Mouse (Mus musculus) embryonic fibroblast, embryonic 13.5 days (primary cell): ENCODE data around the gene Tlx3.

Experiments used
- CTCF ChIP-seq: IDR thresholded peaks from 2 replicates; pipeline ENCODE4 v1.5.1; 2011; ENCODE audit warnings: mild to moderate bottlenecking, control low read depth, low read length, moderate library complexity, borderline replicate concordance; ENCODE audit not compliant: insufficient read depth
- POLR2A ChIP-seq: IDR thresholded peaks from 2 replicates; pipeline ENCODE4 v1.6.1; 2011; ENCODE audit warnings: low read depth, mild to moderate bottlenecking, control low read depth, low read length, moderate library complexity

DNA sequence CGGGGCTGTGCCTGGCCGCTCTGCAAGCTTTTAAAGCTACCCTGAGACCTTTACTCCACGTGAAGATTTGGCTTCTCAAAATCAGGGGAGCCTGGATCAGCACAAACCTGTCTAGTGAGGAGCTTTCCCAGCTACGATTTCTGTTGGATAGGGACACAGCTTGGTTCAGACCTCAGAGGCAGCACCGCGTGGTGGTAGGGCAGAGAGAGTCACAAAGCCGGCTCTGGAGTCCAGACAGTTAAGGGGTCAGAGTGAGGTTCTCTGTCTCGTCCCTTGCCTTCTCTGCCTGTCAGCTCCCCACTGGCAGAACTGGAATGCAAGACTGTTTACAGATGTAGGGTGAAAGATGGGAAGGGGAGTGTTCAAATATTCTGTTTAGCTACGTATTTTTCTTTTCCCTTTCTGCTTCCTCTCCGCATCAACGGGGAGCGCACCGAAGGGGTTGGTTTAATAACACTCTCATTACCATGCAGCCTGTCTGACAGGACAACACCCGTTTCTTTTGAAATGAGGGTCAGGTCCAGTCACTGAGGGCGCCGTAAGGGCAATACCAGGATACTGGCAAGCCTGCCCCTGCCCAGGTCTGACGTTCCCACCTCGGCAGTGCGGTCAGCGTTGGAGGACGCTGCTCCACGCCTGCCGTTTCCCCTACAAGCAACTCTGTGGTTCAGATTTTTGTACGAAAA, 6.8 kb downstream of the Tlx3 start:
- TF ChIP-seq POLR2A, result no peak
- no peak for TF ChIP-seq CTCF
